Mouse (Mus musculus) heart, adult 2 months (tissue): ENCODE measurements around the gene Tnfsf9. TPM values are rescaled to one million over a fixed set of nuclear protein-coding genes. Genes with fewer than 3 reads are reported as not detected.
A peak's percentile ranks its signal among the peaks of the same experiment; 100 is the strongest.

Source experiments
- DNase-seq, 2 experiments: peaks; one replicate each; pipeline ENCODE4 v3.0.0; 2021
- H3K27ac ChIP-seq: fragments of 200-600 bp; 2 replicates; pipeline ENCODE4 v1.8.1; 2022
- H3K27me3 ChIP-seq: fragments of 200-500 bp; 2 replicates; pipeline ENCODE4 v1.6.1; 2012; ENCODE audit warnings: mild to moderate bottlenecking, low read length, inconsistent platforms, mixed read lengths; ENCODE audit not compliant: control insufficient read depth, insufficient read depth
- H3K36me3 ChIP-seq: fragments of 200-500 bp; 2 replicates; pipeline ENCODE4 v1.6.1; 2012; ENCODE audit warnings: low read length, inconsistent platforms; ENCODE audit not compliant: control insufficient read depth, insufficient read depth
- H3K4me1 ChIP-seq: fragments of 200-500 bp; 2 replicates; pipeline ENCODE4 v1.6.1; 2011; ENCODE audit warnings: low read length; ENCODE audit not compliant: control insufficient read depth, insufficient read depth
- H3K4me3 ChIP-seq: fragments of 200-600 bp; 2 replicates; pipeline ENCODE4 v1.8.1; 2022
- H3K79me2 ChIP-seq: fragments of 200-500 bp; replicated peaks from 2 replicates; pipeline ENCODE4 v1.6.1; 2012; ENCODE audit warnings: mild to moderate bottlenecking, inconsistent platforms, low read length, moderate library complexity, mixed read lengths; ENCODE audit not compliant: control insufficient read depth, insufficient read depth
- H3K9ac ChIP-seq: fragments of 200-500 bp; 2 replicates; pipeline ENCODE4 v1.6.1; 2012; ENCODE audit warnings: low read depth, mild to moderate bottlenecking, control low read depth, inconsistent platforms, low read length, mixed read lengths
- CTCF ChIP-seq: fragments of 200-600 bp; IDR thresholded peaks from 2 replicates; pipeline ENCODE4 v1.8.1; 2022; ENCODE audit warnings: antibody characterized with exemption, mild to moderate bottlenecking, moderate library complexity
- EP300 ChIP-seq: fragments of 200-500 bp; IDR thresholded peaks from 2 replicates; pipeline ENCODE4 v1.6.1; 2011; ENCODE audit warnings: low read depth, low read length, control low read depth; ENCODE audit not compliant: insufficient read depth
- POLR2A ChIP-seq: fragments of 200-500 bp; IDR thresholded peaks from 2 replicates; pipeline ENCODE4 v1.6.1; 2011; ENCODE audit warnings: mild to moderate bottlenecking, low read depth, low read length, control low read depth; ENCODE audit not compliant: insufficient read depth
- WGBS: fragments of 180-500 bp; shearing (Covaris S2); methylation state at CpG from one replicate; pipeline ENCODE4 v1.1.7; 2018; 5-methylcytosine and 5-hydroxymethylcytosine counted together
- intact Hi-C: fragments of 180-260 bp; cut with DNase I; formaldehyde crosslinking; loops from one replicate; pipeline ENCODE4 v1.15.1; 2025
- long read RNA-seq: library from polyadenylated mRNA; stranded (forward); transcript quantifications from one replicate; pipeline ENCODE4 v2.0.0, GENCODE M21; 2021
- polyA plus RNA-seq: library from polyadenylated mRNA; depleted of rRNA; stranded (reverse); fragments of >200 nt; gene quantifications from 2 replicates; pipeline ENCODE4 v1.2.3, GENCODE M21; 2012; rRNA removed
- total RNA-seq, 2 experiments: library from RNA; stranded (reverse); gene quantifications; 2 replicates each; pipeline ENCODE4 v1.2.3; 2021

Gene Tnfsf9
- total RNA-seq, result under 1 TPM; 0.26 to 0.80 TPM
- polyA plus RNA-seq, result 0.67 and 1.2 TPM in 2 replicates
- long read RNA-seq, partial matches to known transcripts, result 0 of 1 reads
- long read RNA-seq, other reads (novel, unspliced or antisense), result 0 of 1 reads

- intact Hi-C loops, result no loop called here
- TF ChIP-seq POLR2A, result peak; percentile 78
- no peak for TF ChIP-seq CTCF
- Histone ChIP-seq H3K36me3 (no peaks in the 10 kb centered on the region), H3K9ac (peak within 1 kb of the TSS; percentile 78), H3K27me3 (0 out of 2 replicates have a peak, but pooled peaks cover 2% of the 10 kb centered on the region), H3K4me1 (no peaks in the 10 kb centered on the region), H3K27ac (peak within 1 kb of the TSS; percentile 48), H3K79me2 (no peaks in the 10 kb centered on the region), H3K4me3 (peak within 1 kb of the TSS; percentile 64)
- WGBS, result 1% methylated on average over 61 of the region's 61 CpGs
- peak; percentile 48 to 67 for DNase-seq
Observed at GRCm38 (mm10) chr17:57105181-57106034, at the start of gene Tnfsf9. TSS of gene Tnfsf9 (plus strand) at chr17:57105325.

GRCm38 (mm10) chr17:57056246-57056645 is 48.9 kb upstream of the Tnfsf9 start:
- Histone ChIP-seq H3K4me1 (0 out of 2 replicates have a peak, but pooled peaks cover 3% of the 10 kb centered on the region), H3K4me3 (no peak overlapping the region), H3K79me2 (no peaks in the 10 kb centered on the region), H3K36me3 (no peaks in the 10 kb centered on the region), H3K27ac (no peak overlapping the region), H3K27me3 (no peaks in the 10 kb centered on the region), H3K9ac (no peak overlapping the region)
- 71% methylated on average over 3 of the region's 3 CpGs for WGBS
- DNase-seq, result no peak
- TF ChIP-seq POLR2A (no peak), CTCF (no peak), EP300 (no peak)
- intact Hi-C loops, result loop anchor here (2.0 to 5.0 kb wide), 2 partner anchors 23 to 224 kb away; partner anchors contain the start of gene Rfx2

GRCm38 (mm10) chr17:57058891-57059485 is 46.1 kb upstream of the Tnfsf9 start, which contains the start of gene Crb3:
TSS of gene Crb3 (plus strand) at chr17:57059105.
- TF ChIP-seq EP300, result no peak
- no peak for TF ChIP-seq POLR2A
- no peak for TF ChIP-seq CTCF
- Histone ChIP-seq H3K4me3 (peak within 1 kb of the TSS; percentile 74), H3K36me3 (no peaks in the 10 kb centered on the region), H3K27ac (peak within 1 kb of the TSS; percentile 93), H3K4me1 (0 out of 2 replicates have a peak, but pooled peaks cover 3% of the 10 kb centered on the region), H3K27me3 (no peaks in the 10 kb centered on the region), H3K9ac (peak within 1 kb of the TSS; percentile 76), H3K79me2 (no peaks in the 10 kb centered on the region)
- intact Hi-C loops, result loop anchor here (5.0 kb wide), 1 partner anchor 227 kb away; the partner anchor contains the start of gene Rfx2
- WGBS, result 8% methylated on average over 20 of the region's 22 CpGs
- DNase-seq, result peak; percentile 52 to 66

GRCm38 (mm10) chr17:57059486-57059977 is 45.6 kb upstream of the Tnfsf9 start, which contains the start of gene Slc25a23:
TSS of gene Slc25a23 (minus strand) at chr17:57059863.
- Histone ChIP-seq H3K4me3 (peak within 1 kb of the TSS; percentile 74), H3K27ac (peak within 1 kb of the TSS; percentile 93), H3K36me3 (no peaks in the 10 kb centered on the region), H3K27me3 (no peaks in the 10 kb centered on the region), H3K79me2 (no peaks in the 10 kb centered on the region), H3K4me1 (0 out of 2 replicates have a peak, but pooled peaks cover 3% of the 10 kb centered on the region), H3K9ac (peak within 1 kb of the TSS; percentile 76)
- 0% methylated on average over 43 of the region's 45 CpGs for WGBS
- TF ChIP-seq CTCF (no peak), POLR2A (no peak; the same call in 1 of the 2 replicates), EP300 (no peak)
- DNase-seq, result peak; percentile 77 to 78
- intact Hi-C loops, result loop anchor here (5.0 kb wide), 1 partner anchor 227 kb away; the partner anchor contains the start of gene Rfx2

- peak overlapping the region; percentile 76 for H3K9ac ChIP-seq
- peak; percentile 97 for DNase-seq
- no peaks in the 10 kb centered on the region for H3K79me2 ChIP-seq
- no peaks in the 10 kb centered on the region for H3K36me3 ChIP-seq
- H3K4me1 ChIP-seq, result 0 out of 2 replicates have a peak, but pooled peaks cover 3% of the 10 kb centered on the region
- WGBS, result under 1% methylated on average over 44 of the region's 44 CpGs
- H3K27ac ChIP-seq, result peak overlapping the region; percentile 93
- TF ChIP-seq CTCF (peak; percentile 87), POLR2A (0 out of 2 replicates have a peak, but pooled peaks have one; percentile 17), EP300 (0 out of 2 replicates have a peak, but pooled peaks have one; percentile 20)
- H3K4me3 ChIP-seq, result peak overlapping the region; percentile 74
- H3K27me3 ChIP-seq, result no peaks in the 10 kb centered on the region
- intact Hi-C loops, result no loop called here
Observed at GRCm38 (mm10) chr17:57060231-57060801, 44.8 kb upstream of the Tnfsf9 start.
